Mouse (Mus musculus): ENCODE measurements at regions not wholly inside any gene's neighbourhood (a gene's known extent, or its start where the extent isn't known, plus 50 kb on each side); places are given as distances from the start of the nearest gene placed in this dataset.

- H3K27ac ChIP-seq (replicated peaks; ENCODE audit: low read depth, low read length), result no peak overlapping the region
Observed at GRCm38 (mm10) chr6:31116365-31116764, 157.5 kb upstream of the Klf14 start.

GRCm38 (mm10) chr6:31117666-31118065, 158.8 kb upstream of the Klf14 start:
- no peak for ATAC-seq (ENCODE audit: low FRiP score, low read depth)
- 91% methylated on average over 12 of the region's 12 CpGs for WGBS
- Histone ChIP-seq H3K4me1 (ENCODE audit: control insufficient read depth, insufficient read depth, low read length) (no peaks in the 10 kb centered on the region; the same call in 1 of the 2 replicates), H3K4me3 (replicated peaks; ENCODE audit: low read length) (no peak overlapping the region), H3K27ac (replicated peaks; ENCODE audit: low read depth, low read length) (no peak overlapping the region), H3K27me3 (ENCODE audit: control insufficient read depth, insufficient read depth, low read length) (no peaks in the 10 kb centered on the region), H3K4me2 (replicated peaks; ENCODE audit: low read depth, low read length, severe bottlenecking) (no peak overlapping the region), H3K9ac (ENCODE audit: low read depth, low read length, severe bottlenecking) (no peak overlapping the region), H3K36me3 (ENCODE audit: control insufficient read depth, insufficient read depth, low read length) (no peaks in the 10 kb centered on the region), H3K9me3 (ENCODE audit: control insufficient read depth, low read length) (no peaks in the 10 kb centered on the region)
- no peak for TF ChIP-seq POLR2A (IDR thresholded peaks at IDR 0.05; ENCODE audit: borderline replicate concordance, extremely low read depth, insufficient read depth, insufficient read length)
- no peak for DNase-seq (ENCODE audit: low spot score)

More at GRCm38 (mm10) chr6:31116365-31116764, 157.5 kb upstream of the Klf14 start:
- no peaks in the 10 kb centered on the region; the same call in 1 of the 2 replicates for H3K4me1 ChIP-seq (ENCODE audit: control insufficient read depth, insufficient read depth, low read length)
- no peaks in the 10 kb centered on the region for H3K36me3 ChIP-seq (ENCODE audit: control insufficient read depth, insufficient read depth, low read length)
- 56% methylated on average over 6 of the region's 6 CpGs for WGBS
- no peak for DNase-seq (ENCODE audit: low spot score)
- TF ChIP-seq POLR2A (IDR thresholded peaks at IDR 0.05; ENCODE audit: borderline replicate concordance, extremely low read depth, insufficient read depth, insufficient read length), result no peak
- no peak overlapping the region for H3K9ac ChIP-seq (ENCODE audit: low read depth, low read length, severe bottlenecking)
- H3K9me3 ChIP-seq (ENCODE audit: control insufficient read depth, low read length), result no peaks in the 10 kb centered on the region
- no peak for ATAC-seq (ENCODE audit: low FRiP score, low read depth)
- H3K4me2 ChIP-seq (replicated peaks; ENCODE audit: low read depth, low read length, severe bottlenecking), result no peak overlapping the region
- no peak overlapping the region for H3K4me3 ChIP-seq (replicated peaks; ENCODE audit: low read length)
- H3K27me3 ChIP-seq (ENCODE audit: control insufficient read depth, insufficient read depth, low read length), result no peaks in the 10 kb centered on the region

GRCm38 (mm10) chr6:31121008-31121407, 162.1 kb upstream of the Klf14 start:
- Histone ChIP-seq H3K4me2 (replicated peaks; ENCODE audit: low read depth, low read length, severe bottlenecking) (no peak overlapping the region), H3K9me3 (ENCODE audit: control insufficient read depth, low read length) (no peaks in the 10 kb centered on the region), H3K27me3 (ENCODE audit: control insufficient read depth, insufficient read depth, low read length) (no peaks in the 10 kb centered on the region), H3K9ac (ENCODE audit: low read depth, low read length, severe bottlenecking) (no peak overlapping the region), H3K4me3 (replicated peaks; ENCODE audit: low read length) (no peak overlapping the region), H3K36me3 (ENCODE audit: control insufficient read depth, insufficient read depth, low read length) (no peaks in the 10 kb centered on the region), H3K4me1 (ENCODE audit: control insufficient read depth, insufficient read depth, low read length) (peaks cover 6% of the 10 kb centered on the region; the same call in 1 of the 2 replicates), H3K27ac (replicated peaks; ENCODE audit: low read depth, low read length) (no peak overlapping the region)
- no peak for ATAC-seq (ENCODE audit: low FRiP score, low read depth)
- TF ChIP-seq POLR2A (IDR thresholded peaks at IDR 0.05; ENCODE audit: borderline replicate concordance, extremely low read depth, insufficient read depth, insufficient read length), result no peak
- WGBS, result 69% methylated on average over 8 of the region's 8 CpGs
- no peak for DNase-seq (ENCODE audit: low spot score)

DNA sequence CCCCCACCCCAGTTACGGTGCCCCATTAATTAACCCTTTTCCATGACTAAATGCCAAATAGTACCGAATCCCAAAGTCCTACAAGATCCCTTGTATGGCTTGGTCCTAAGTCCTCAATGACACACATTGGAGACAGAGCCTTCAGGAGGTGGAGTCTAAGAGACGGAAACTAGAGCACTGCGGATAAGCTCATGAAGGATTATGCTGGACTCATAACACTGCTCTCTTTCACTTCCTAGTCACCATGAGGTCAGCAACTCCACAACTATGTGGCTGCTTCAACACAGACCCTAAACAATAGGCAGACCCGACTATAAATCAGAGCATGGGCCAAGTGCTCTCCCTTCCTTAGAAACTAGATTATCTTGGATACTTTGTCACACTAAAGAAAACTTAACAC, 164.0 kb upstream of the Klf14 start:
- WGBS, result 87% methylated on average over 5 of the region's 5 CpGs
- no peak for ATAC-seq (ENCODE audit: low FRiP score, low read depth)
- peaks cover 6% of the 10 kb centered on the region; the same call in 1 of the 2 replicates for H3K4me1 ChIP-seq (ENCODE audit: control insufficient read depth, insufficient read depth, low read length)
- no peak overlapping the region for H3K4me2 ChIP-seq (replicated peaks; ENCODE audit: low read depth, low read length, severe bottlenecking)
- H3K9me3 ChIP-seq (ENCODE audit: control insufficient read depth, low read length), result no peaks in the 10 kb centered on the region
- no peak overlapping the region for H3K27ac ChIP-seq (replicated peaks; ENCODE audit: low read depth, low read length)
- no peak overlapping the region for H3K4me3 ChIP-seq (replicated peaks; ENCODE audit: low read length)
- no peaks in the 10 kb centered on the region for H3K27me3 ChIP-seq (ENCODE audit: control insufficient read depth, insufficient read depth, low read length)
- no peak for TF ChIP-seq POLR2A (IDR thresholded peaks at IDR 0.05; ENCODE audit: borderline replicate concordance, extremely low read depth, insufficient read depth, insufficient read length)
- H3K36me3 ChIP-seq (ENCODE audit: control insufficient read depth, insufficient read depth, low read length), result no peaks in the 10 kb centered on the region
- DNase-seq (ENCODE audit: low spot score), result no peak
- no peak overlapping the region for H3K9ac ChIP-seq (ENCODE audit: low read depth, low read length, severe bottlenecking)

GRCm38 (mm10) chr6:31123342-31123990, 164.6 kb upstream of the Klf14 start:
- no peak overlapping the region for H3K9ac ChIP-seq (ENCODE audit: low read depth, low read length, severe bottlenecking)
- ATAC-seq (ENCODE audit: low FRiP score, low read depth) (no peak), DNase-seq (ENCODE audit: low spot score) (no peak)
- no peak overlapping the region for H3K27ac ChIP-seq (replicated peaks; ENCODE audit: low read depth, low read length)
- no peak overlapping the region for H3K4me2 ChIP-seq (replicated peaks; ENCODE audit: low read depth, low read length, severe bottlenecking)
- no peaks in the 10 kb centered on the region for H3K9me3 ChIP-seq (ENCODE audit: control insufficient read depth, low read length)
- no peak for TF ChIP-seq POLR2A (IDR thresholded peaks at IDR 0.05; ENCODE audit: borderline replicate concordance, extremely low read depth, insufficient read depth, insufficient read length)
- H3K4me3 ChIP-seq (replicated peaks; ENCODE audit: low read length), result no peak overlapping the region
- peaks cover 6% of the 10 kb centered on the region; the same call in 1 of the 2 replicates for H3K4me1 ChIP-seq (ENCODE audit: control insufficient read depth, insufficient read depth, low read length)
- WGBS, result 76% methylated on average over 4 of the region's 4 CpGs
- H3K27me3 ChIP-seq (ENCODE audit: control insufficient read depth, insufficient read depth, low read length), result no peaks in the 10 kb centered on the region
- no peaks in the 10 kb centered on the region for H3K36me3 ChIP-seq (ENCODE audit: control insufficient read depth, insufficient read depth, low read length)

Measured in limb, embryonic 14.5 days (tissue).